Mouse (Mus musculus) thymus, adult 2 months (tissue): ENCODE data around the gene Rimklb. TPM values are rescaled to one million over a fixed set of nuclear protein-coding genes. Genes with fewer than 3 reads are reported as not detected.
"Not testable (repeated sequence)": the region's sequence is repeated elsewhere in the genome, so short reads cannot be mapped to it uniquely, and the experiment has no call there.

Source experiments
- DNase-seq: peaks from one replicate; pipeline ENCODE4 v3.0.0; 2021
- H3K27ac ChIP-seq: fragments of 200-500 bp; 2 replicates; pipeline ENCODE4 v1.5.1; 2012; ENCODE audit warnings: low read length, control low read depth; ENCODE audit not compliant: control insufficient read depth, insufficient read depth
- H3K27me3 ChIP-seq: fragments of 200-500 bp; 2 replicates; pipeline ENCODE4 v1.6.1; 2012; ENCODE audit warnings: mild to moderate bottlenecking, low read length, moderate library complexity, mixed read lengths; ENCODE audit not compliant: control insufficient read depth, insufficient read depth
- H3K36me3 ChIP-seq: fragments of 200-500 bp; 2 replicates; pipeline ENCODE4 v1.6.1; 2012; ENCODE audit warnings: mild to moderate bottlenecking, low read length, moderate library complexity; ENCODE audit not compliant: control insufficient read depth, insufficient read depth
- H3K4me1 ChIP-seq: fragments of 200-500 bp; replicated peaks from 2 replicates; pipeline ENCODE4 v1.6.1; 2012; ENCODE audit warnings: low read length; ENCODE audit not compliant: control insufficient read depth, insufficient read depth
- H3K4me3 ChIP-seq: fragments of 200-500 bp; 2 replicates; pipeline ENCODE4 v1.5.1; 2012; ENCODE audit warnings: mild to moderate bottlenecking, low read length, control low read depth, moderate library complexity; ENCODE audit not compliant: control insufficient read depth, insufficient read depth
- CTCF ChIP-seq: fragments of 200-500 bp; IDR thresholded peaks from 2 replicates; pipeline ENCODE4 v1.5.1; 2012; ENCODE audit warnings: mild to moderate bottlenecking, control low read depth, low read length, moderate library complexity, borderline replicate concordance; ENCODE audit not compliant: control insufficient read depth, poor library complexity, insufficient read depth; ENCODE audit errors: extremely low read depth
- POLR2A ChIP-seq: fragments of 200-500 bp; IDR thresholded peaks from 2 replicates; pipeline ENCODE4 v1.6.1; 2012; ENCODE audit warnings: mild to moderate bottlenecking, low read length, control low read depth, moderate library complexity; ENCODE audit not compliant: control insufficient read depth, poor library complexity, insufficient read depth; ENCODE audit errors: extremely low read depth
- WGBS: fragments of 180-500 bp; shearing (Covaris S2); methylation state at CpG from one replicate; pipeline ENCODE4 v1.1.7; 2018; 5-methylcytosine and 5-hydroxymethylcytosine counted together
- polyA plus RNA-seq: library from polyadenylated mRNA; depleted of rRNA; stranded (reverse); fragments of >200 nt; gene quantifications from 2 replicates; pipeline ENCODE4 v1.2.3, GENCODE M21; 2012

Rimklb gene
- polyA plus RNA-seq, 1 experiment: 0.70 TPM

- no peaks in the 10 kb centered on the region for H3K4me1 ChIP-seq
- 86% methylated on average over 9 of the region's 9 CpGs for WGBS
- TF ChIP-seq CTCF: no peak
- TF ChIP-seq POLR2A: no peak
- no peak overlapping the region for H3K27ac ChIP-seq
- no peak overlapping the region for H3K4me3 ChIP-seq
- no peaks in the 10 kb centered on the region for H3K36me3 ChIP-seq
- no peaks in the 10 kb centered on the region for H3K27me3 ChIP-seq
- DNase-seq: no peak
Observed at GRCm38 (mm10) chr6:122522595-122522994, 24.0 kb upstream of the Rimklb start.

DNA sequence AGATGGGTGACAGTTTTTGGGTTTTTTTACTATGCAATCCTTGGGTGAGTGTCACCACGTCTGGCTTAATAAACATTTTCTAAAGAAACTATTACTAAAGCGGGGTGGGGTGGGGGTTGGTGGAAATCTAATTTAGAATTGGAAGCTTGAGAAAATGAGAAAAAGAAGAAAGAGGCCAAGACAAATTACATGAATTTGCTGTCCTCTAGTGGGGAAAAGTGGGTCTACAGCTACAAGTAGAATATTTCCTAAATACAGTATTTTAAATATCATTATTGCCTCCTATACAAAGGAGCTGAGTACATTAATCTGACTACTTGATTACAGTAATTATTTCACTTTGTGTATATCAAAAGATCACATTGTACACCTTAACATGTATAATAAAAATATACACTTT, 20.8 kb upstream of the Rimklb start:
- no peak for TF ChIP-seq CTCF
- TF ChIP-seq POLR2A: no peak
- Histone ChIP-seq H3K4me1 (no peaks in the 10 kb centered on the region), H3K27me3 (no peaks in the 10 kb centered on the region), H3K36me3 (no peaks in the 10 kb centered on the region), H3K4me3 (no peak overlapping the region), H3K27ac (no peak overlapping the region)
- WGBS: 49% methylated on average over 2 of the region's 2 CpGs
- no peak for DNase-seq

DNA sequence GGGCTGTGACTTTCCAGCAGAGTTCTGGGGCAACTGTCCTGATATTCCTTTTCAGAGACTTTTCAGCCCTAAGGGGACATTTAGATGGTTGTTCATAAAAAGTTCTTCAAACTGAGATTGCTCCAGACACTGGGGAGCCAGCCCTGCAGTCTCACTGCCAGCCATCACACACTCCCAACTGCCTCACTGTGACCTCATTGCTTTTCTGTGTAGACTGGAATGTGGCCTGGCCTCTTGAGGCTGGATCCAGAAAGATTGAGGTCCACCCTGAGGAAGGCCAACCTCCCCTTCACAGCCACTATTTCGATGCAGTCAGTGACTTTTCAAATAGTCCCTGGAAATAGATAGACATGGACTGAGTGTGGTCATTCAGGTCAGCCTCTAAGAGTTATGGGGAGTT, 19.1 kb upstream of the Rimklb start:
- no peak overlapping the region for H3K27ac ChIP-seq
- no peaks in the 10 kb centered on the region for H3K27me3 ChIP-seq
- no peak for DNase-seq

DNA sequence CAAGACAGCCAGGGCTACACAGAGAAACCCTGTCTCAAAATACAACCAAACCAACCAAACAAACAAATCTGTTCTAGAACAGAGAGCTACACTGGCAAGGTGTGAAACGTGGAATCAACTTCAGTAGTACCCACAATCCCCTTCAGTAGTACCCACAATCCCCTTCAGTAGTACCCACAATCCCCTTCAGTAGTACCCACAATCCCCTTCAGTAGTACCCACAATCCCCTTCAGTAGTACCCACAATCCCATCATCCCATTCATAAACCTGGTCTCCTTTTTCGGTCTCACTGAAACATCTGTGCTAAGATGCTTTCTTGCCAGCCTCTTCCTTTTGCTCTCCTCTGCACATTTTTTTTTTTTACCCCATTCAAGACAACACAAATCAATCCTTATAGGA, 17.2 kb upstream of the Rimklb start:
- not testable (repeated sequence) for DNase-seq, H3K36me3 ChIP-seq, H3K4me1 ChIP-seq, H3K27ac ChIP-seq, H3K4me3 ChIP-seq, H3K27me3 ChIP-seq
- WGBS: 83% methylated on average over 2 of the region's 2 CpGs

More for the DNA sequence above, 19.1 kb upstream of the Rimklb start:
- Histone ChIP-seq H3K4me3 (no peak overlapping the region), H3K36me3 (no peaks in the 10 kb centered on the region), H3K4me1 (no peaks in the 10 kb centered on the region)
- no peak for TF ChIP-seq POLR2A
- WGBS: 91% methylated on average over 1 of the region's 1 CpGs

DNA sequence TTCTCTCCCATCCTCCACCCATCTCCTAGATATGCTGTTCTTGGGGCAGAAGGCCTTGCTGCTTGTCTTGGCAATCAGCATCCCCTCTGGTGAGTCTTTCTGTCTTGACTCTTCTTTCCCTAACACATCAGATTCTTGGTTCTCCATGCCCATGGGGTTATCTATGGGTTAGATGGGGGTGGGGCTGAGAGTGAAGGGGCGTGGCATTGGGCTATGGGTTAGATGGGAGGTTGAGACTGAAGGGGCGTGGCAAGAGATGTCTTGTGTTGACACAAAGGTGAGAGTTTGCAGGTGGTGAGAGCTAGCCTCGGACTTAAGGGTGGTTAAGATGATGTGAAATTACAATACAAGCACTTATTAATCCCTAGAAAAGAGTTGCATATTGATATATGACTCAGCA, 15.8 kb upstream of the Rimklb start:
- Histone ChIP-seq H3K27me3 (no peaks in the 10 kb centered on the region), H3K36me3 (no peaks in the 10 kb centered on the region), H3K4me3 (no peak overlapping the region), H3K4me1 (no peaks in the 10 kb centered on the region), H3K27ac (no peak overlapping the region)
- no peak for TF ChIP-seq POLR2A
- TF ChIP-seq CTCF: no peak
- 86% methylated on average over 3 of the region's 3 CpGs for WGBS
- DNase-seq: no peak

DNA sequence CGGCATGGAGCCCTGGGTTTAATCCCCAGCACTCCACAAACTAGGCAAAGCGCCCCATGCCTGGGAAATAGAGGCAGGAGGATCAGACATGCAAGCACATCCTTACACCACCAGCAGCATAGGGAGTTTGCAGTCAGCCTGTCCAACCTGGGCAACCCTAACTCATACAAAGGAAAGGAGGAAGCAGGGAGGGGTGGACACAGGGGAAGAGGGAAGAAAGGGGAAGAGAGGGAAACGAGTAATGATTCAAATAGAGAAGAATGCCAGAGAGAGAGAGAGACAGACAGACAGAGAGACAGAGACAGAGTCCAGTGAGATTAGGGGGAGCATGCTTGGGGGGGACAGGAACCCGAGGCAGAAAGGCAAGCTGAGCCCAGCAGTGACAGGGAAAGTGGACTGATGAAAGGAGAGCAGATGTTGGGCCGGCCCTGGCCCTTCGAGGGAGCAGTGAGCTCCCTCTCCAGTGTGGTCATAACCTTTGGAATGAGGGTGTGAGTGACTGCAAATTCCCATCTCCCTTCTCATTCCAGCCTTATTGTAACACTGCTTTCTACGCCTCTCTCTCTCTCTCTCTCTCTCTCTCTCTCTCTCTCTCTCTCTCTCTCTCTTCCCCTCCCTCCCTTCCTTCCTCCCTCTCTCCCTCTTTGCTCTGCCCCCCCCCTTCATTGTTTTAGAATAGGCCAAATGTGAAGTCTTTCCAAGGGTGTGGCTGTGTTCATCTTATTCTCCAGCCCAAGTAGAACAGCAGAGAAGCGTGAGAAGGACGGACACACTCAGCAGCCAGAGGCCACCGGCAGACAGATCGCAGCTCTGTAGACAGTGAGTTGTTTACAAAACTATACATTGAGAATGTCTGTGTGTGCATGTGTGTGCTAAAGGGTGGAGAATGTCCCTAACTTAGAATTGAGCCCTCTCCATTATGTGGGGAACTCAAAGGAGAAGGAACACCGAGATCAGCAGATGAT, 14.6 kb upstream of the Rimklb start:
- no peaks in the 10 kb centered on the region for H3K36me3 ChIP-seq
- no peak overlapping the region for H3K27ac ChIP-seq
- H3K4me3 ChIP-seq: no peak overlapping the region
- no peak for TF ChIP-seq CTCF
- no peak for TF ChIP-seq POLR2A
- no peak for DNase-seq
- H3K27me3 ChIP-seq: no peaks in the 10 kb centered on the region
- H3K4me1 ChIP-seq: no peaks in the 10 kb centered on the region
- WGBS: 76% methylated on average over 12 of the region's 12 CpGs

- Histone ChIP-seq H3K27ac (no peak overlapping the region), H3K4me1 (no peaks in the 10 kb centered on the region), H3K4me3 (no peak overlapping the region), H3K36me3 (no peaks in the 10 kb centered on the region), H3K27me3 (no peaks in the 10 kb centered on the region)
- TF ChIP-seq CTCF (no peak), POLR2A (no peak)
- DNase-seq: no peak
- WGBS: 59% methylated on average over 8 of the region's 8 CpGs
Observed at GRCm38 (mm10) chr6:122508494-122508893, 9.9 kb upstream of the Rimklb start.

DNA sequence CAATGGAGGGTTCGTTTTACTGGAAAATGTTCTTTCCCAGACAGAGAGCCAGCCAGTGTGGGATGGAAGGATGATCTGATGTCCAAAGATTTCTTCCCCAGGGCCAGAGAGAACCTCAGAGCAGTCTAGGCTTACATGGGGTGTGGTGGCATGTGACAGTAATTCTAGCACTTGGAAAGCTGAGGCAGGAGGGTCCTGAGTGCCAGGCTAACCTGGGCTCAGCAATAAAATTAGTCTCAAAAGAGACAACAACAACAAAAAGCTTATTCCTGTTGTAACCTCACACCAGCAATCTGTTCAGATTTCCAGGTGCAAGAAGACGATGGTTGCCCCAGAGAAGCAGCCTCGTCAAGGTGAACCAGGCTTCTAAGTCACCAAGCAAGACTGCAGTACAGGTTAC, 7.0 kb upstream of the Rimklb start, which contains the start of gene Mfap5:
Mfap5 (plus strand) TSS at position 301 of the 400 bp plus-strand sequence.
- H3K4me3 ChIP-seq: no peak within 1 kb of the TSS
- no peaks in the 10 kb centered on the region for H3K27me3 ChIP-seq
- WGBS: 86% methylated on average over 3 of the region's 3 CpGs
- H3K36me3 ChIP-seq: no peaks in the 10 kb centered on the region
- DNase-seq: no peak
- H3K27ac ChIP-seq: no peak within 1 kb of the TSS
- no peaks in the 10 kb centered on the region for H3K4me1 ChIP-seq
- no peak for TF ChIP-seq POLR2A
- TF ChIP-seq CTCF: no peak
